Mouse (Mus musculus) CD4-positive, CD25-positive, alpha-beta regulatory T cell, adult 2 months (primary cell): ENCODE results near the gene 6030458C11Rik.
"Not testable (repeated sequence)": the region's sequence is repeated elsewhere in the genome, so short reads cannot be mapped to it uniquely, and the experiment has no call there.

ENCODE experiments used
- DNase-seq: peaks from one replicate; pipeline ENCODE4 v3.0.0-alpha.2; 2012; ENCODE audit warnings: low read depth, low spot score

The 6030458C11Rik gene

DNA sequence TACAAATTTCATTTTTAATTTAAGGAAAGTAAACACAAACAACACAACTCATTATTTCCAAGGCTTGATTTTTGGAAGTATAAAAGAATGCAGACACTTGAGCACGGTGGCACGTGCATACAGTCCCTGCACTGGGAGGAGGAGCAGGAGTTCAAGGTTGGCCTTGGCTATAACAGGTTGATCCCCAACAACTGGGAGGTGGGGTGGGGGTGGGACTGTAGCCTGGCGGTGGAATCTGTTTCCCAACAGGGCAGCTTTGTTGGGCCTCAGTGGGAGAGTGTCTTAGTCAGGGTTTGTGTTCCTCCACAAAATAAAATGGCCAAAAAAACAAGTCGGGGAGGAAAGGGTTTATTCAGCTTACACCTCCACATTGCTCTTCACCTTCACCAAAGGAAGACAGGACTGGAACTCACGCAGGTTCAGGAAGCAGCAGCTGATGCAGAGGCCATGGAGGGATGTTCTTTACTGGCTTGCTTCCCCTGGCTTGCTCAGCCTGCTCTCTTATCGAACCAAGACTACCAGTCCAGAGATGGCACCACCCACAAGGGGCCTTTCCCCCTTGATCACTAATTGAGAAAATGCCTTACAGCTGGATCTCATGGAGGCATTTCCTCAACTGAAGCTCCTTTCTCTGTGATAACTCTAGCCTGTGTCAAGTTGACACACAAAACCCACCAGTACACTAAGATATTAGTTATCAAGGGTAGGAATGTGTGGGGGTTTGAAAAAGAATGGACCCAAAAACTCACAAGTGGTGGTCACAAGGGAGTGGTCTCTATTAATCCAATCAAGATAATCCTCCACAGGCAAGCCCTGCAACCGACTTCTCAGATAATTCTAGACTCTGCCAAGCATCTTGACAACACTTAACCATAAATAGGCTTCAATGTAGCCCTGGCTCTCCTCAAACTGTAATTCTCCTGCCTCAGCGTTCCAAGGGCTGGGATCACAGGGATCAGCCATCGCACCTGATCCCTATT lies 1.7 kb downstream of the 6030458C11Rik start:
- DNase-seq: no peak

DNA sequence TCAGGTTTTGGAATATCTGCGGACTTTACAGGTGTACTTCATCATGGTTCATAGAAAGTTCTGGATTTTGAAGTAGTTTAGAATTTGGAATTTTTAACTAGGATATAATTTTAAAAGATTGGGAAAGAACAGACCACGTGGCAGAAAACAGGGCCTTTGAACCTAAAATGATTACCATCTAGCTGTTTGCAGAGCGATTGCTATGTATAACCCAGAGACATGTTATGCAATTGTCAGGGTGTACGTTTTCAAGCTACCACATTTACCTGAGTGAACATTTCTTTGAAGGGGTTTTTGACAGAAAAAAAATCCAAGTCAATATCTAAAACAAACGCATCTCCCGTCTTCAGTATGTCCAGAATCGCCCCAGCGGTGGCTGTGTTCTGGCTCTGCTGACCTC lies 6.9 kb downstream of the 6030458C11Rik start:
- no peak for DNase-seq

DNA sequence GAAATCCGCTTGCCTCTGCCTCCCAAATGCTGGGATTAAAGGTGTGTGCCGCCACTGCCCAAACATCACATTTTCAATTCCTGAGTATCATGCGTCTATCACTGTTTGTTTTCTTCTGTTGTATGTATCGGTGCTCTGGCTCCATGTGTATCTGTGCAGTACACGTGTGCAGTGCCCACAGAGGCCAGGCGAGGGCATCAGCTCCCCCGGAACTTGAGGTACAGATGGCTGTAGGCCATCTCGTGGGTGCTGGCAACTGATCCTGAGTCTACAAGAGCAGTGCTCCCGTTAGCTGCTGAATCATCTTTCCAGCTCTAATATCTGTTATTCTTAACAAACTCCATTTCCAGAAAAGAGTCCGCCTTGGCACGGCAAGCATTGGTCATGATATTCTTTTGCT lies 11.8 kb downstream of the 6030458C11Rik start:
- no peak for DNase-seq

DNA sequence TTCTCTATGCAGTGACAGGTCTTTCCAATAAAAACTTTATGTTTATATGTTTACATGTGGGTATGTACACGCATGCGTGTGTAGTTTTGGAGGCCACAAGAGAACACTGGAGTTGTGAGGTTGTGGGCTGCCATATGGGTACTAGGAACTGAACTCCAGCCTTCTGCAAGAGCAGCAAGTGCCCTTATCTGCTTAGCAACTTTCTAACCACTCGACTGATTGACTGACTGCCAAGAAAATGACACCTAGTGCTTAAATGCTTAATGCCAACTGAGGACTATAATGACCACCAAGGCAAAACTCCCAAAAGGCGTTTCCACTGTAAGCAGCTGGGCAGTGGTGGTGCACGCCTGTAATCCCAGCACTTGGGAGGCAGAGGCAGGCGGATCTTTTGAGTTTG lies 15.1 kb downstream of the 6030458C11Rik start:
- DNase-seq: no peak

DNA sequence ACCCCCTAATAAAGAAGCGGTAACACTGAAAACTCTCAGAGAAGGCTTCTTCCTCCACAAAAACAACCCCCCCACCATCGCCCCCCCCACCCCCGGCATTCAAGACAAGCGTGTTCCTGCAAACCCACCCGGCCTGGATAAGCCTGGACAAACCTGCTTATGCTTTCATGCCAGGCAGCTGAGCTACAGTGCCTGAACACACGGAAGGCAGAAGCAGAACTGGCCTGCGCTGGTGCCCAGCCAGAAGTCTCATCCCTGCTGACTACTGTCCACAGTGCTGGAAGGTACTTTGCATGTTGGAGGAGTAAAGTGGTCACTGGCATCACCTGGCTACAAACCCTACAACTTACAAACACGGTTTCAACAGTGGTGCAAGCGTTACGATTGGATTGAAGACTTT lies 17.4 kb downstream of the 6030458C11Rik start:
- no peak for DNase-seq

DNA sequence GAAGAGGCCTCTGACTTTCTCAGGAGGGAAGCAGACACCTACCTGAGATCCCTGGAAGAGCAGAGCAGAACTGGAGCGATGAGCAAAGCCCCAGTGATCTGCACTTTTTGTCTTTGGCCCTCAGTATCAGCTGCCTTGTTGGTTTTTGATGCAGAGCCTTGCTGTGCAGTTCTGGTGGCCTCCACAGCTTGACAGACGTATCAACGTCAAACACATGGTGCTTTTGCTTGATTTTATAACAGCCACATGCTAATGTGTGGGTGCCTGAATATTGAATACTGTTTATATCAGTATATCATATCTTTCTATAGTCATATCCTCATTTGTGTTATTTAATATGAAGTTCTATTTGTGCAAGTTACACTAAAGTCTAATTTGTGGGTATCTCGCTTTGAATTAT lies 19.4 kb downstream of the 6030458C11Rik start:
- no peak for DNase-seq

DNA sequence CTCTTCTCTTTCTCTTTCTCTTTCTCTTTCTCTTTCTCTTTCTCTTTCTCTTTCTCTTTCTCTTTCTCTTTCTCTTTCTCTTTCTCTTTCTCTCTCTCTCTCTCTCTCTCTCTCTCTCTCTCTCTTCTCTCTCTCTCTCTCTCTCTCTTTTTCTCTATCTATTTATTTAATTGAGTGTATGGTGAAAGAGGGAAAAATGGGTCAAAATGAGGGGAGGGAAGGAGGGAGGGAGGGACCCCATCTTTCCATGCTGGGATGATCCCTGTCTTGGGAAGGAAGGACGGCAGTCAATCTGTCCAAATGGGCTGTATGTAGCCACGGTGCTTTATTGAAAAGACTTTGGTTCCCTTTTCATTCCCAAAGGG lies 23.3 kb downstream of the 6030458C11Rik start:
- not testable (repeated sequence) for DNase-seq

DNA sequence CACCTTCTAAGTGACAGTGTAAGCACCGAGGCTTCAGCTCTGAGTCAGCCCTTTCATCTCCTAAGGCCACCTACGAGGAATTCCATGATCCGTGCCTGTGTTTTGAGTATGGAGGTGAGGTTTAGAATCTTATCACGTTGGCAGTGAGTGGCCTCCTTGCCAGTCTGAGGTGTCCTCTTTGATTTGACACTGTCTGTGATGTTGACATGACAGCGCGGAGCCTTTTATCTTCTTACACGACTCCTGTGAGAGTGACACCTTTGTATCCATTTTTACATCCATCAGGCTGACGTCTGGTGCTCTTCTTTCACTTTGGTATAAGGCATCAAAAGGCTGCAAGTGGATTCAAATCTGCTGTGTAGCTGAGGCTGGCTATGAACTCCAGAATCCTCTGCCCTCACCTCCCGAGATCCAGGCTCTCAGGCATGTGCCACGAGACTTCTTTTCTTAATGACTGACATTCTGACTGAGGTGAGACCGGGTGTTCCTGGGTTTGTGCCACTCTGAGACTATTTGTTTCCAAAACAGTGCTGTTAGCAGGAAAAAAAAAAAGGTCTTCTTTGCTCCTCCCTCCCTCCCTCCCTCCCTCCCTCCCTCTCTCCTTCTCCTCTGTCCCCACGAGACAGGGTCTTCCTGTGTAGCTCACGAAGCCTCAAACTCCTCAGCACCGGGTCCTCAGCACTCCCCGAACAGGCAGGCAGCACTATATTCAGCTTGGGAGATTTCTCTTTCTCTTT lies 23.9 kb downstream of the 6030458C11Rik start:
- DNase-seq: peak; percentile 60

DNA sequence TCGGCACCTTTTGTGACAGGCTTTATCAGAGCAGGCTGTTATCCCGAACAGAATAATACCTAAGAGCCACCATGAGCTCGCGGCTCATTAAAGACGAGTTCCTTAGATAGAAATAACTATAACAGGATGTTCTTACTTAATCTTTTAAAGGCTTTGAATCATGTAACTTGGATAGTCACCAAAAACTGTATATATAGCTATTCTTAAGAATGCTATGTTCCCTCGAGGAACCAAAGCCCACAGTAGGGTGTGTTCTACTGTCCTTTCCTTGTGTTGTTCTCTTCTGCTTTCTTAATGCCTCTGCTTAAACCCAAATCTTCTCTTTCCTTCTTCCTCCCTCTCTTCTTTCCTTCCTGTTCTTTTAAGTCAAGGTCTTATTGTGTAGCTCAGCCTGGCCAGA lies 26.4 kb downstream of the 6030458C11Rik start:
- no peak for DNase-seq

DNA sequence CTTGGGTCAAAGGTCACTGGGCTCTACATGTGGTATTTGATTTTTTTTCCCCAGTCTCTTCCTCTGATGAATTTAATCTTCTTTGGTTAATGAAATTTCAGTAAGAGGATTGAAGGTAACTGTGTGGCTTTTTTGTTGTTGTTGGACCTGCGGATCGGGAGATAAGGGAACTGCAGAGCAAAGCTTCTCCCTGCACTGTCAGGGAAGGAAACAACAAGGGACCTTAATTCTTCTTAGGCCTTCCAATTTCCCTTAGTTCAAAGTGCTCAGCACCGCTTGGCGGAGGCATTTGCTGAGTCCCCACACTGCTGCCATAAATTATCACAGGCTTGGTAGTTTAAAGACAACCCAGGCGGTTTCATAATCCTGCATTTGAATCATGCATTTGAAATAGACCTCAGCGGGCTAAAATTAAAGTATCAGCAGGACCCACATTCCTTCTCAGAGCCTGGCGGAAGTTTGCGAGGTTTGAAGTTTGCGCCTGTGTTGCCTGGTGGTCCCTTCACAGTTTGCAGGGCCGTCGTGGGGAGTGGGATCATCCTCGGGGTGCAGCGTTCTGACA lies 28.5 kb downstream of the 6030458C11Rik start:
- DNase-seq: no peak

DNA sequence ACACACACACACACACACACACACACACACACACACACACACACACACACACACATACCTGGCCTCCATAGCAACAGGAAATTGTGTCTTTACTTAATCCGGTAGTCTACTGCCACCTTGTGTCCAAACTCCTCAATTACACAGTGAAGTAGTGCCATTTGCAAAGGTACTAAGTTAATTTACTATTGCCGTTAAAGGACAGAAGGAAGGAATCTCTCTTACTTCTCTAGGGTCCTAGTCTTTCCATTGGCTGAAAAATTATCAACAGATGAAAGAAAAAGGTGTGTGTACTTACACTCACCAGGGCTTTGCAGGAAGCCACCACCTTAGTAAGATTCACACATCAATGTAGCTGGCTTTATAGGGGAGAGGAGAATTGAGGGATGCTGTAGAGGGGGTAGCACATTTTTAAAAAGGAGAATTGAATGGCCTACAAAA lies 29.0 kb downstream of the 6030458C11Rik start:
- peak; percentile 92 for DNase-seq

DNA sequence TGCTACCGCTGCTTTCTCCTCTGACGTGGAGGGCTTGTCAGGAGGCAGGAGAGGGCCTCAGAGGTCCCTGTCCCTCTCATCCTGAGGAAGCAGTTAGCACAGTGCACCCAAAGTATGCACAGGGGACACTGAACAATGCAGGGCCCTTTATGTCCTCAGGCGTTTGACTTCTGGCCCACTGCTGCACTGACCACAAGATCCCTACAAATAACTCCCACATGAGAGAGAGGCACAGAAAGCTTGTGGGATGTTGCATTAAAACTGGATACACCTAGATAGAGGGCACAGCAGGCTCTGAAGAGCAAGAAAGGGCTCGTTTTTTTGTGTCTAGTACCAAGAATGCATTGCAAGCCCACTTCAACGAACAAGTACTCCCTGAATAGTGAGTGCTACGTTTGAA lies 30.1 kb downstream of the 6030458C11Rik start:
- no peak for DNase-seq

DNA sequence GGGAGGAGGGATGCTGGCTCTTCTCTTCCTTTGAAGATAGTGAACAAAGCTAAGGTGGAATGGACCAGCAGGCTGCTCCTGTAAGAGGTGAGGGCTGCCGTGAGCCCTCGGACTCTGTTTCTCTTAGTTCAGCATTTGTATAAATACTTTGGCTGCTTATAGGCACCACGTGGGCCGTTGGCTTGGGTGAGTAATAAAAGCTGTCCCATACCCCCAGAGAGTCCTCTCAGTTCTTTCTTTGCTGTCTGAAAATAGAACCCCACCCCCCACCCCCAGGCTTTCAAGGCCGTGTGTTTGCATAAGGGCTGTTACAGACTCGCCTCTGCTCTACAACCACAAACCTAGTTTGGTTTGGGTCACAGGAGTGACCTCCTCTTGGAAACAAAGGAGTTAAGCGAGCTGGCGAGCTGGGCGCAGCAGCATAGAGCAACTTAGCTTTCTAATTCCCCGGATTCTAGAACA lies 35.0 kb downstream of the 6030458C11Rik start:
- DNase-seq: no peak

DNA sequence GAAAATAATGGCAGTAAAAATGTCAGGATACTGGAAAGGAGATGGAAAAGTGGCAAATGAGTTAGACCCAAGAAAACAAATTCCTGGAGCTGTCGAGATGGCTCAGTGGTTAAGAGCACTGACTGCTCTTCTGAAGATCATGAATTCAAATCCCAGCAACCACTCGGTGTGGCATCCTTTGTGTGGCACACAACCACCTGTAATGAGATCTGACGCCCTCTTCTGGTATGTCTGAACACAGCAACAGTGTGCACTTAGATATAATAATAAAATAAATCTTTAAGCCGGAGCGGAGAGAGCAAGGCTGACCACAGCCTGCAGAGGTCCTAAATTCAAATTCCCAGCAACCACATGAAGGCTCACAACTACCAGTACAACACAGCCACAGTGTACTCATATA lies 35.9 kb downstream of the 6030458C11Rik start:
- no peak for DNase-seq

DNA sequence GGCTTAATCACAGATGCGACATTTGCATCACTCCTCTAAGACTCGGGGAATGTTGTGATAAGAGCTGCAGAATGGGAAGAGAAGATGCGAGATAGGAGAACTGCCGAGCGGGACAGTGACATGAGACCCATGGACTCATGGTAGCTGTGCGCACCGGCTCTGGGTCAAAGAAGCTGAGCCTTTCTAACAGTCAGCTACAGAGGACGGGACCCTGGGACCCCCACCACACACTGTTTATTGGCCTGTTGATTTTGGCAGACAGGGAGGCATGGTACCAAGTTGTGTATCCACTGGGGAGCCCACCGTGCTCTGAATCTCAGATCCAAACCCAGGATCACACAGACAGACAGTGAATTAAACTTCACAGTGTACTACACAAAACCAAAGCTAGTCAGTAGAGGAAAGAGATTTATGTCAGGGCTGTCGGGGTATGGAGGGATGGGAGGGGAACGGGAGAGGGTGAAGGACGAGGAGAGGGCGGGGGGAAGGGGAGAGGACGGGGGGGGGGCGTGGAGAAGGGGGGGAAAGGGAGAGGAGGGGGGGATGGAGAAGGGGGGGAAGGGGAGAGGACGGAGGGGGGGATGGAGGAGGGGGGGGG lies 42.6 kb downstream of the 6030458C11Rik start:
- no peak for DNase-seq

DNA sequence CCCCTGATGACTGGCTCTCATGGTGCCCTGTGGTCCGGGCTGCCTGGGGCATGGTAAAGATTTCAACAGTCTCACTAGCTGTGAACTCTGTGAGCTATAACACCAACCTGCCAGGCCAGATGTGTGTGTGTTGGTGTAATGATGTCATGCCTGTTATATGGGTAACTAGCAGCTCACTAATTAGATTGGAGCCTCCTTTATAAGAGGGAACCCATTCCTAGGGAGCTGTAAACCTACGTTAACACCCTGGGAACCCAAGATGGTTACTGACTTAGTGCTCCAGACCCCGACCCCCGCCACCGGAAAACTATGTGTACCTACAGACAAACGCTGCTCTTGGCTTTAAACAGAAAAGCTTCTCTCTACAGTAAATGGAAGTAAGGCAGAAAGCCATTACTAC lies 43.2 kb downstream of the 6030458C11Rik start:
- no peak for DNase-seq

DNA sequence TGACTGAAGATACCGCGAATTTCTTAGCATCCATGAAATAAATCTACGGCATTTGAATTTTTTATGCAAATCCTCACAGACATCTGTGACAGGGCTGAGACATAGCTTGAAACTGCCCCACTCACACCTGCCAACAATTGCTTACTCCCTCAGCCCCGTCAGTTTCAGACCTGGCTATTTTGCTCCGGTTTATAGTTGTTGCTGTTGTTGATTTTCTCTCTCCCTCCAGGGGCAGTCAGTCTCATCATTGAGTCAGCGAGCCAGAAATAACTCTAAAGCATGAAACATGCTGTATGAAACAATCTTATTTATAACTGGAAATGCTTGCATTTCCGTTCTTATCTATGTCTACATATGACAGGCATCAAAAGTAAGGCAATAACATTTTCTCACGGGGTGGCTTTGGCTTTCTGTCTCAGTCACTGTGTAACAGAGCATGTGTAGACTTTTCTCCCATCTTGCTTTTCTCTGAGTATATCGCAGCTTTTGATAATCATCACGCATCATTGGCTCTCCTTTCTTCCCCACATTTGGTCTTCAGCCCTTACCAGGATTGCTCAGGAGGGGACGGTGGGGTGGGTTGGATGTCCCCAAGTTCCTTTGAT lies 50.2 kb downstream of the 6030458C11Rik start:
- DNase-seq: no peak

DNA sequence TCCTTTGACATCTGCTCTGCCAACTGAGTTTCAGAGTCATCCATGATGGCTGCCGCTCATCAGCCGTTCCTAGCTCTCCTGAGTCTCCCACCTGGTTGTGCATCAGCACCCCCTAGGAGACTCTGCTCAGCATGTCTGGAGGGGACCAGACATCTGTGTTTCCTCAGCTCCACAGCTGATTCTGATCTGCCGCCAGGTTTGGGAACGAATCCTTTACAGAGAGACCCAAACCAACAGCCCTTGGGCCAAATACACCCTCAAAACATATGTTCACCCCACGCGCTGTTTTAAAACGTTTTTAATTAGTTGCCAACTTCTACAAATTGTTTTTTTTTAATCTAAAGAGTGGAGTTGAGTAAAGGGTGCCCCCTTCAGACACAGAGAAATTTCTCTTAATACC lies 53.5 kb downstream of the 6030458C11Rik start:
- DNase-seq: no peak

DNA sequence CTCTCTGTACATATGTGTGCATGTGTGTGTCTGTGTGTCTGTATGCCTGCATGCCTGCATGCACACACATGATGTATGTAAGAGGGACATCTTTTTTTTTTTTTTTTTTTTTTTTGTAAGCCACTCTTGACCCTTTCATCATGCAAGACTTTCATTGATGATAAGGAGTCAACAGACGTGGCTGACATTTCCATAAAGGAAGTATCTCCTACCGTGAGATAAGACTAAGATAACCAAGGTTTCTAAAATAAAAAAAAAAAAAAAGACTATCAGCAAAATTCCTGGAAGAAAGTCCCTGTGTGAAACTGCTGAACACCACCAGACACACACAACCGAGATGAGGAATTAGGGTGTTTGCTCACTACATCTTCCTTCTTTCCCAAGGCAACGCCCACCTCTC lies 57.6 kb downstream of the 6030458C11Rik start:
- no peak for DNase-seq

DNA sequence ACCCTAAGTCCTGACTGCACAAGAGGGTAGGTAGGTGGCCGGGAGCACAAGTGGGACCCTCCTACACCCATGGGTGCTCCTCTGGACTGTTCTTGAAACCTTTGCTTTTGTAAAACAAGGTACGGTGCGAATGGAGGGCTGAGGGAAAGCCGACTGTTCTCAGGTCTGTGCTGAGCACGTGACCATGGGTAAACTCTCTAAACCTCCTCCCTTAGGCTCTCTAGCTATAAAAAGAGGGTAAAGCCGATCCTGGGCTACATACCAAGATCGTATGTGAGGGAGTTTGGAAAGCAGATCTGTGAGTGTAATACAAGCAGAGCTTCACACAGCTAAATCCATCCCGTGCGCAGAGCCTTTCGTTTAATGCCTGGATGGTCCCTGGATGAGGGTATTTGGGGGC lies 61.3 kb downstream of the 6030458C11Rik start:
- no peak for DNase-seq

DNA sequence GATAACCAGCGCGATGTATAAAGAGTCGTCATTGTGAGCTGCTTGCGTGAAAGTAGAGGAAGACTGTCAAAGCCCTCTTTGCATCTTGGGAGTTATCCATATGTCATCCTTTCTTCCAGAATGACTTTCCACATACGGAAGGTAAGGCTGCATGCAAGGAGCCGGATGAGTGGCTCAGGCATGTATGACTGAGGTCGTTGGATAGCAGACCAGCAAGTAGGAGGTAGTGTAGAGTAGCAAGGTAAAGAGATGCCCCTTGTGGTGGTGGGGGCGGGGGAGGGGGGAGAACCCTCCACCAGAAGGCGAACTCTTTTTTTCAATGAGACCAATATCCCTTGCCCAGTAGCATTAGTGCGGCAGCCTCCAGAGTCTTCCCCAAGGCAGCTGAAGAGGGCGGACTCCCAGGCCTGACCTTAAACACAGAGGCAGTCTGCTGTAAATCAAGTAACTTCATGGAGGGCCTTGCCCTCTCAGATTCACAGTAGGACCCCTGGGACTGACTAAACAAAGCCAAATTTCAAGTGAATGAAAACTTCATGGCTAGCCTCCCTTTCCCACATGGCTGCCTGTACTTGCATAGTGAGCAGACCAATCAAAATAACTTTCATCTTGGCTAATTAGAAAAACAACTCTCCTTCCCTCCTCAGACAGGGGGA lies 62.1 kb downstream of the 6030458C11Rik start:
- DNase-seq: no peak
